In genomic region chr5:121838341-121839127, GRCm38 (mm10) we compare ENCODE assay signal across 8 mouse cellular contexts. TPM values are rescaled to one million over a fixed set of nuclear protein-coding genes. Genes with fewer than 3 reads are reported as not detected.
DNase-seq lines count a peak whose midpoint lies in the region; ATAC-seq and TF ChIP-seq lines count a peak whose summit lies in the region.

No protein-coding gene starts in this region.

- TF ChIP-seq POLR2A in heart, adult 2 months (IDR thresholded peaks at IDR 0.05; ENCODE audit: insufficient read depth, low read depth, low read length) = peak; percentile 18; the same call in 1 of the 2 replicates
- no peak for TF ChIP-seq POLR2A in kidney, adult 2 months (IDR thresholded peaks at IDR 0.05; ENCODE audit: low read depth, low read length)

- no peak for TF ChIP-seq CTCF in heart, adult 2 months (IDR thresholded peaks at IDR 0.05)
- no peak for TF ChIP-seq CTCF in kidney, adult 2 months (conservative IDR thresholded peaks at IDR 0.05; ENCODE audit: insufficient read depth, insufficient read length, low read depth, low read length)

- peak; percentile 80 for DNase-seq in layer of hippocampus, adult 9-11 months
- no peak for DNase-seq in layer of hippocampus, postnatal 36 days
- DNase-seq in cerebellum, adult 9-11 months = peak; percentile 78
- DNase-seq in heart, adult 2 months = peak; percentile 79 to 87
- DNase-seq in kidney, adult 2 months = peak; percentile 87
- DNase-seq in retina, embryonic 14.5 days (ENCODE audit: low spot score) = peak; percentile 30
- DNase-seq in frontal cortex, postnatal 10 days (ENCODE audit: low spot score in 2 of 2) = no peak

- no peak for ATAC-seq in lung, embryonic 15.5 days (ENCODE audit: borderline replicate concordance, extremely low read depth, low FRiP score, low TSS enrichment)

- H3K27ac ChIP-seq in heart, adult 2 months = peak overlapping the region; percentile 98
- peak overlapping the region; percentile 84 for H3K27ac ChIP-seq in kidney, adult 2 months (ENCODE audit: insufficient read depth, low read depth, low read length)
- peak overlapping the region; percentile 87 for H3K27ac ChIP-seq in lung, embryonic 15.5 days

- H3K9me3 ChIP-seq in lung, embryonic 15.5 days = no peaks in the 10 kb centered on the region

- no peaks in the 10 kb centered on the region for H3K79me2 ChIP-seq in heart, adult 2 months (replicated peaks; ENCODE audit: control insufficient read depth, insufficient read depth, low read length)

- H3K4me2 ChIP-seq in lung, embryonic 15.5 days = peak overlapping the region; percentile 83

- TF ChIP-seq EP300 in heart, adult 2 months (IDR thresholded peaks at IDR 0.05; ENCODE audit: insufficient read depth, low read depth, low read length) = no peak; the same call in 1 of the 2 replicates

- 3% methylated on average over 46 of the region's 46 CpGs for WGBS in heart, adult 2 months
- under 1% methylated on average over 46 of the region's 46 CpGs for WGBS in kidney, adult 2 months
- under 1% methylated on average over 46 of the region's 46 CpGs for WGBS in lung, embryonic 15.5 days

- intact Hi-C loops in heart, adult 2 months (cut with DNase I) = loop anchor here (5.0 kb wide), 1 partner anchor 126 kb away; the partner anchor contains the start of gene Atxn2

- H3K9ac ChIP-seq in heart, adult 2 months (ENCODE audit: low read depth, low read length) = peak overlapping the region; percentile 57
- H3K9ac ChIP-seq in lung, embryonic 15.5 days = peak overlapping the region; percentile 49

- peak overlapping the region; percentile 74 for H3K4me3 ChIP-seq in heart, adult 2 months
- peak overlapping the region; percentile 52 for H3K4me3 ChIP-seq in kidney, adult 2 months (ENCODE audit: insufficient read depth, low read depth, low read length)
- H3K4me3 ChIP-seq in lung, embryonic 15.5 days = peak overlapping the region; percentile 87

- no peaks in the 10 kb centered on the region for H3K36me3 ChIP-seq in heart, adult 2 months (ENCODE audit: control insufficient read depth, insufficient read depth, low read length)
- no peaks in the 10 kb centered on the region for H3K36me3 ChIP-seq in kidney, adult 2 months (ENCODE audit: control insufficient read depth, insufficient read depth, low read length)
- no peaks in the 10 kb centered on the region for H3K36me3 ChIP-seq in lung, embryonic 15.5 days

- H3K27me3 ChIP-seq in heart, adult 2 months (ENCODE audit: control insufficient read depth, insufficient read depth, low read length) = no peaks in the 10 kb centered on the region
- no peaks in the 10 kb centered on the region for H3K27me3 ChIP-seq in kidney, adult 2 months (replicated peaks; ENCODE audit: control insufficient read depth, insufficient read depth, low read length)
- H3K27me3 ChIP-seq in lung, embryonic 15.5 days = peaks cover 9% of the 10 kb centered on the region

- H3K4me1 ChIP-seq in heart, adult 2 months (ENCODE audit: control insufficient read depth, insufficient read depth, low read length) = peaks cover 17% of the 10 kb centered on the region
- peaks cover 11% of the 10 kb centered on the region; the same call in 1 of the 2 replicates for H3K4me1 ChIP-seq in kidney, adult 2 months (ENCODE audit: control insufficient read depth, insufficient read depth, low read length)
- H3K4me1 ChIP-seq in lung, embryonic 15.5 days = peaks cover 62% of the 10 kb centered on the region

RNA-seq across cellular contexts. Expression of gene Sh2b3, which starts 1.1 kb away (rescaled TPM):
- 10 to 100 TPM; 21.6 to 22.1 TPM for total RNA-seq in layer of hippocampus, postnatal 36 days (2021)
- 10 to 100 TPM; 21.6 to 22.5 TPM for total RNA-seq in heart, adult 2 months (2021)
- 19.3 and 20.1 TPM in 2 replicates for polyA plus RNA-seq in heart, adult 2 months (2012; rRNA removed)
- 19.7 and 20.8 TPM in 2 replicates for polyA plus RNA-seq in kidney, adult 2 months (2012; rRNA removed)
- 20.5 and 21.2 TPM in 2 replicates for polyA plus RNA-seq in lung, embryonic 15.5 days (2015; fragmentation: Nextera tagmentation; extraction: Ambion mirVana)

RNA-seq across cellular contexts. Expression of gene Pheta1, which starts 10.2 kb away (rescaled TPM):
- 10 to 100 TPM in 1 of 2 experiments, 1 to 10 TPM in 1; 8.8 to 11.1 TPM for total RNA-seq in layer of hippocampus, postnatal 36 days (2021)
- 1 to 10 TPM; 9.3 TPM for total RNA-seq in heart, adult 2 months (2021)
- 12.5 and 12.7 TPM in 2 replicates for polyA plus RNA-seq in heart, adult 2 months (2012; rRNA removed)
- 19.1 and 23.4 TPM in 2 replicates for polyA plus RNA-seq in kidney, adult 2 months (2012; rRNA removed)
- 27.2 and 27.5 TPM in 2 replicates for polyA plus RNA-seq in lung, embryonic 15.5 days (2015; fragmentation: Nextera tagmentation; extraction: Ambion mirVana)

Comparison
In these comparisons a context has a peak if more than half of its experiments do, and no peak if none do; other contexts are left out.
1. DNase-seq: peak in layer of hippocampus, adult 9-11 months (single experiment), cerebellum, adult 9-11 months (single experiment), heart, adult 2 months (2 of 2), kidney, adult 2 months (single experiment) and retina, embryonic 14.5 days (single experiment); none in layer of hippocampus, postnatal 36 days (0 of 2) and frontal cortex, postnatal 10 days (0 of 2).
2. Peak in every context shown above with its lines, with median percentiles within 50 percentile points of each other: H3K27ac ChIP-seq and H3K4me3 ChIP-seq.